Mouse (Mus musculus): ENCODE measurements at regions not wholly inside any gene's neighbourhood (a gene's known extent, or its start where the extent isn't known, plus 50 kb on each side); places are given as distances from the start of the nearest gene placed in this dataset.

DNA sequence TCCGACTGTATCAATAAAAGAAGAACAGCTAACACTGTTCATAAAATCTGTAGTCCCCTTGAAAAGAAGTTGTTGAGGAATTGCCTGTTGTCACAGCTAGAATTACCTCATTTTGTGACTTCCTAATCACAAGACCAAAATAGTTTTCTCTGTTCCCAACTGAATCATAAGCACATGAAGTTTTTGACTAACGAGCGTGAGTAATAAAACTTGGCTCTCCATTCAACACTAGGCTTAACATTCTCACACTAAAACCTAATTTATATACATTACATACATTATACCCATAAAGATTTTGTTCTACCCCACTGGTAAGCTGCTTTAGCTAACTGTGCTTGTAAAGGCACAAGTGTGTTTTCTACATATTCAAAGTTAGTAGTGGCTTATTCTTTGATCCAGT lies 335.7 kb upstream of the St8sia4 start:
- H3K9ac ChIP-seq (replicated peaks) = no peak overlapping the region
- 89% methylated on average over 3 of the region's 3 CpGs for WGBS
- no peaks in the 10 kb centered on the region for H3K36me3 ChIP-seq
- no peaks in the 10 kb centered on the region for H3K27me3 ChIP-seq
- H3K27ac ChIP-seq (replicated peaks) = no peak overlapping the region
- H3K4me2 ChIP-seq (replicated peaks) = no peak overlapping the region
- H3K4me3 ChIP-seq = no peak overlapping the region
- ATAC-seq (ENCODE audit: low FRiP score, low read depth) = no peak
- H3K4me1 ChIP-seq = no peaks in the 10 kb centered on the region
- H3K9me3 ChIP-seq = no peaks in the 10 kb centered on the region

DNA sequence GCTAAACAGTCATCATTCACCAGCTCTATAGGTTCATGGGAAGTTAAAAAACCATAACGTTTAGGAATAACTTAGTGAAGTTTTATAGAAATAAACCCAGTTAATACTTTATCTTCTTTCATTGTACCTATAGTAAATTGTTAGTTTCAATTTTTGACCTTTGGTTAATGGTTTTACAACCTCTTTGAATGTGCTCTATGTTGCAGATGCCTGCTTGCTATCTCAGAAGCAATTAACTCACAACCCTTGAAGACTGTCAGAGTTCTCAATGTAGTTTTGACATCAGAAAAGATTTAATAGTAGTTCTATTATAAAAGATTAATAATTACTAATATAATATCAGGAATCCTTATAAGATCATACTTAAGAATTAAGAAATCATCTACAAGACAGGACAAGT lies 294.8 kb upstream of the St8sia4 start:
- H3K4me3 ChIP-seq = no peak overlapping the region
- H3K4me1 ChIP-seq = no peaks in the 10 kb centered on the region; the same call in 1 of the 2 replicates
- H3K36me3 ChIP-seq = no peaks in the 10 kb centered on the region
- no peaks in the 10 kb centered on the region for H3K27me3 ChIP-seq
- no peak overlapping the region for H3K4me2 ChIP-seq (replicated peaks)
- no peak overlapping the region for H3K9ac ChIP-seq (replicated peaks)
- no peaks in the 10 kb centered on the region for H3K9me3 ChIP-seq
- no peak overlapping the region for H3K27ac ChIP-seq (replicated peaks)
- ATAC-seq (ENCODE audit: low FRiP score, low read depth) = no peak
- 90% methylated on average over 1 of the region's 1 CpGs for WGBS
